Mouse (Mus musculus): ENCODE data around the gene Gm45021.

GRCm38 (mm10) chr6:48542631-48543030 is 46.8 kb upstream of the Gm45021 start:
- TF ChIP-seq TAL1 (IDR thresholded peaks at IDR 0.05; ENCODE audit: low read length), result no peak
- TF ChIP-seq GATA1 (IDR thresholded peaks at IDR 0.05; ENCODE audit: low read length), result no peak
